Mouse (Mus musculus): Measurements from ENCODE around the gene Ap1b1.

- TF ChIP-seq EP300 (IDR thresholded peaks at IDR 0.05; ENCODE audit: low read depth) (no peak), CTCF (IDR thresholded peaks at IDR 0.05; ENCODE audit: low read depth) (no peak)
Measured at GRCm38 (mm10) chr11:4974376-4975122, 12.1 kb upstream of the Ap1b1 start.

All from liver, embryonic 14.5 days (tissue).